Mouse (Mus musculus) heart, postnatal 0 days (tissue): ENCODE results near the gene Mmachc.

ENCODE experiments used
- CTCF ChIP-seq: IDR thresholded peaks from 2 replicates; pipeline ENCODE4 v1.5.1; 2016; ENCODE audit warnings: antibody characterized with exemption, control low read depth, low read depth
- EP300 ChIP-seq: IDR thresholded peaks from 2 replicates; pipeline ENCODE4 v1.6.1; 2016; ENCODE audit warnings: antibody characterized with exemption, low read depth

GRCm38 (mm10) chr4:116683957-116684356, 24.2 kb downstream of the Mmachc start:
- no peak for TF ChIP-seq CTCF
- no peak for TF ChIP-seq EP300
